Mouse (Mus musculus) heart, embryonic 11.5 days (tissue): ENCODE measurements at regions not wholly inside any gene's neighbourhood (a gene's known extent, or its start where the extent isn't known, plus 50 kb on each side); places are given as distances from the start of the nearest gene placed in this dataset.

Experiments used
- ATAC-seq: fragments of 200-750 bp; cut with Nextera tagmentation; replicated peaks from 2 replicates; pipeline ENCODE4 v1.8.0; 2017; ENCODE audit warnings: moderate library complexity; ENCODE audit not compliant: insufficient number of reproducible peaks, low FRiP score, low TSS enrichment
- H3K27ac ChIP-seq: fragments of 300-500 bp; sonication (generic); 2 replicates; pipeline ENCODE4 v1.5.1; 2014; ENCODE audit warnings: mild to moderate bottlenecking, low read depth, low read length
- H3K27me3 ChIP-seq: fragments of 300-500 bp; sonication (generic); 2 replicates; pipeline ENCODE4 v1.6.1; 2014; ENCODE audit warnings: mild to moderate bottlenecking, low read length, mixed read lengths; ENCODE audit not compliant: control insufficient read depth, insufficient read depth
- H3K36me3 ChIP-seq: fragments of 300-500 bp; sonication (generic); 2 replicates; pipeline ENCODE4 v1.6.1; 2014; ENCODE audit warnings: mild to moderate bottlenecking, low read length, moderate library complexity, mixed read lengths; ENCODE audit not compliant: control insufficient read depth, insufficient read depth
- H3K4me1 ChIP-seq: fragments of 300-500 bp; sonication (generic); 2 replicates; pipeline ENCODE4 v1.6.1; 2014; ENCODE audit warnings: low read length; ENCODE audit not compliant: control insufficient read depth, insufficient read depth
- H3K4me2 ChIP-seq: fragments of 300-500 bp; sonication (generic); 2 replicates; pipeline ENCODE4 v1.6.1; 2014; ENCODE audit warnings: mild to moderate bottlenecking, moderate library complexity
- H3K4me3 ChIP-seq: fragments of 300-500 bp; sonication (generic); 2 replicates; pipeline ENCODE4 v1.5.1; 2014; ENCODE audit warnings: low read depth, low read length
- H3K9ac ChIP-seq: fragments of 300-500 bp; sonication (generic); 2 replicates; pipeline ENCODE4 v1.6.1; 2014; ENCODE audit warnings: mild to moderate bottlenecking, low read depth, low read length, moderate library complexity
- H3K9me3 ChIP-seq: fragments of 300-500 bp; sonication (generic); replicated peaks from 2 replicates; pipeline ENCODE4 v1.6.1; 2016; ENCODE audit warnings: low read length; ENCODE audit not compliant: control insufficient read depth
- WGBS: fragments of 180-500 bp; shearing (Covaris S2); extraction: QIAGEN DNeasy Blood & Tissue Kit; methylation state at CpG from one replicate; pipeline ENCODE4 v1.1.7; 2014; ENCODE audit not compliant: insufficient replicate concordance; 5-methylcytosine and 5-hydroxymethylcytosine counted together

GRCm38 (mm10) chr15:67495001-67495658, 994.4 kb upstream of the Lrrc6 start:
- Histone ChIP-seq H3K9ac (no peak overlapping the region), H3K9me3 (no peaks in the 10 kb centered on the region), H3K27me3 (no peaks in the 10 kb centered on the region), H3K4me1 (no peaks in the 10 kb centered on the region), H3K4me2 (no peak overlapping the region), H3K27ac (no peak overlapping the region), H3K4me3 (no peak overlapping the region), H3K36me3 (no peaks in the 10 kb centered on the region)
- ATAC-seq = no peak
- 83% methylated on average over 7 of the region's 7 CpGs for WGBS

GRCm38 (mm10) chr15:67481733-67482132, 981.0 kb upstream of the Lrrc6 start:
- Histone ChIP-seq H3K4me1 (no peaks in the 10 kb centered on the region), H3K4me2 (no peak overlapping the region), H3K4me3 (no peak overlapping the region), H3K9ac (no peak overlapping the region), H3K27me3 (no peaks in the 10 kb centered on the region), H3K27ac (no peak overlapping the region), H3K9me3 (no peaks in the 10 kb centered on the region), H3K36me3 (no peaks in the 10 kb centered on the region)
- ATAC-seq = no peak
- 82% methylated on average over 2 of the region's 2 CpGs for WGBS

- no peaks in the 10 kb centered on the region for H3K36me3 ChIP-seq
- no peak overlapping the region for H3K4me3 ChIP-seq
- H3K27me3 ChIP-seq = no peaks in the 10 kb centered on the region
- no peaks in the 10 kb centered on the region for H3K4me1 ChIP-seq
- no peak overlapping the region for H3K9ac ChIP-seq
- no peak overlapping the region for H3K27ac ChIP-seq
- H3K9me3 ChIP-seq = no peaks in the 10 kb centered on the region
- 87% methylated on average over 5 of the region's 5 CpGs for WGBS
- ATAC-seq = no peak
- no peak overlapping the region for H3K4me2 ChIP-seq
Observed at GRCm38 (mm10) chr15:67474325-67474724, 973.6 kb upstream of the Lrrc6 start.

GRCm38 (mm10) chr15:67472979-67473378, 972.3 kb upstream of the Lrrc6 start:
- Histone ChIP-seq H3K4me2 (no peak overlapping the region), H3K27me3 (no peaks in the 10 kb centered on the region), H3K27ac (no peak overlapping the region), H3K9me3 (no peaks in the 10 kb centered on the region), H3K4me1 (no peaks in the 10 kb centered on the region), H3K36me3 (no peaks in the 10 kb centered on the region), H3K9ac (no peak overlapping the region), H3K4me3 (no peak overlapping the region)
- no peak for ATAC-seq

- Histone ChIP-seq H3K9me3 (no peaks in the 10 kb centered on the region), H3K4me2 (no peak overlapping the region), H3K4me3 (no peak overlapping the region), H3K9ac (no peak overlapping the region), H3K4me1 (no peaks in the 10 kb centered on the region), H3K27ac (no peak overlapping the region), H3K36me3 (no peaks in the 10 kb centered on the region), H3K27me3 (no peaks in the 10 kb centered on the region)
- no peak for ATAC-seq
- WGBS = 77% methylated on average over 1 of the region's 1 CpGs
Observed at GRCm38 (mm10) chr15:67471283-67471682, 970.6 kb upstream of the Lrrc6 start.

GRCm38 (mm10) chr15:67470036-67470435, 969.3 kb upstream of the Lrrc6 start:
- no peak overlapping the region for H3K4me2 ChIP-seq
- H3K27ac ChIP-seq = no peak overlapping the region
- H3K4me1 ChIP-seq = no peaks in the 10 kb centered on the region
- no peak for ATAC-seq
- no peak overlapping the region for H3K4me3 ChIP-seq
- no peaks in the 10 kb centered on the region for H3K27me3 ChIP-seq
- no peaks in the 10 kb centered on the region for H3K9me3 ChIP-seq
- H3K9ac ChIP-seq = no peak overlapping the region
- no peaks in the 10 kb centered on the region for H3K36me3 ChIP-seq

- no peaks in the 10 kb centered on the region for H3K4me1 ChIP-seq
- no peak overlapping the region for H3K9ac ChIP-seq
- H3K4me3 ChIP-seq = no peak overlapping the region
- WGBS = 33% methylated on average over 4 of the region's 4 CpGs
- no peak overlapping the region for H3K27ac ChIP-seq
- H3K36me3 ChIP-seq = no peaks in the 10 kb centered on the region
- no peaks in the 10 kb centered on the region for H3K9me3 ChIP-seq
- no peak for ATAC-seq
- H3K27me3 ChIP-seq = no peaks in the 10 kb centered on the region
- H3K4me2 ChIP-seq = no peak overlapping the region
Observed at GRCm38 (mm10) chr15:67467404-67468345, 967.0 kb upstream of the Lrrc6 start.

GRCm38 (mm10) chr15:67462863-67463262, 962.2 kb upstream of the Lrrc6 start:
- peaks cover 3% of the 10 kb centered on the region; the same call in 1 of the 2 replicates for H3K4me1 ChIP-seq
- H3K9me3 ChIP-seq = no peaks in the 10 kb centered on the region
- no peak overlapping the region for H3K4me2 ChIP-seq
- H3K36me3 ChIP-seq = no peaks in the 10 kb centered on the region
- H3K9ac ChIP-seq = no peak overlapping the region
- 81% methylated on average over 3 of the region's 3 CpGs for WGBS
- no peak overlapping the region for H3K27ac ChIP-seq
- no peak overlapping the region for H3K4me3 ChIP-seq
- ATAC-seq = no peak
- no peaks in the 10 kb centered on the region for H3K27me3 ChIP-seq
